Mouse (Mus musculus) liver, embryonic 14.5 days (tissue): ENCODE results near the gene Dgka.

Experiments
- CTCF ChIP-seq: IDR thresholded peaks from 2 replicates; pipeline ENCODE4 v1.5.1; 2016; ENCODE audit warnings: antibody characterized with exemption, low read depth, control low read depth
- EP300 ChIP-seq: IDR thresholded peaks from 2 replicates; pipeline ENCODE4 v1.6.1; 2016; ENCODE audit warnings: antibody characterized with exemption, low read depth

DNA sequence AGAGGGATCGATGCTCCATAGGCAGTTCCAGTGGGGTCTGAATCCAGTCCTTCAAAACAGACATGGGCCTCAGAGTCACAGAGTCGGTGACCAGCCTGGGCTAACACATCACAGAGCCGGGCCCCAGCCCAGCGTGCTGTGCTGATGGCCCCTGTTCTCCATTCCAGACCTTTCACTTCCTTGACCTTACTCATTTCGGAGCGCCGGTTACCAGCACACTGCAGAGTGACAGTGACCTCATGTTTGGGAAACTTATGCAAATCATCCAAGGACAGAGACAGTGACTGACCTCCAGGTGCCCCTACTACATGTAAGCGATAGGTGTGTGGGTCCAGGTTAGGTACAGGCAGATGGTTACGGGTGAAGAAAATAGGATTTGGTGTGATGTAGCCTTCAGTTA is 73.5 kb downstream of the Dgka start:
- no peak for TF ChIP-seq CTCF
- no peak for TF ChIP-seq EP300
